Mouse (Mus musculus) bone marrow macrophage, adult 2 months (primary cell): ENCODE measurements around the gene Lrp4. TPM values are rescaled to one million over a fixed set of nuclear protein-coding genes. Genes with fewer than 3 reads are reported as not detected.
"Not testable (repeated sequence)": the region's sequence is repeated elsewhere in the genome, so short reads cannot be mapped to it uniquely, and the experiment has no call there.

Experiments used
- H3K27ac ChIP-seq: 2 replicates; pipeline ENCODE4 v1.5.1; 2012; ENCODE audit warnings: low read depth, low read length; ENCODE audit not compliant: insufficient read depth
- H3K4me1 ChIP-seq: 2 replicates; pipeline ENCODE4 v1.6.1; 2012; ENCODE audit warnings: low read length; ENCODE audit not compliant: control insufficient read depth, insufficient read depth
- H3K4me3 ChIP-seq: 2 replicates; pipeline ENCODE4 v1.5.1; 2012; ENCODE audit warnings: mild to moderate bottlenecking, low read length, moderate library complexity; ENCODE audit not compliant: insufficient read depth
- CTCF ChIP-seq: IDR thresholded peaks from 2 replicates; pipeline ENCODE4 v1.5.1; 2012; ENCODE audit warnings: low read depth, mild to moderate bottlenecking, low read length, moderate library complexity
- POLR2A ChIP-seq: IDR thresholded peaks from 2 replicates; pipeline ENCODE4 v1.6.1; 2012; ENCODE audit warnings: mild to moderate bottlenecking, low read depth, low read length, borderline replicate concordance
- polyA plus RNA-seq: library from polyadenylated mRNA; stranded (reverse); fragments of >200 nt; gene quantifications from 2 replicates; pipeline ENCODE4 v1.2.4, GENCODE M21; 2012; ENCODE audit not compliant: missing spikeins, insufficient read depth, insufficient read length

The Lrp4 gene
- polyA plus RNA-seq, 1 experiment, result 3.8 TPM

DNA sequence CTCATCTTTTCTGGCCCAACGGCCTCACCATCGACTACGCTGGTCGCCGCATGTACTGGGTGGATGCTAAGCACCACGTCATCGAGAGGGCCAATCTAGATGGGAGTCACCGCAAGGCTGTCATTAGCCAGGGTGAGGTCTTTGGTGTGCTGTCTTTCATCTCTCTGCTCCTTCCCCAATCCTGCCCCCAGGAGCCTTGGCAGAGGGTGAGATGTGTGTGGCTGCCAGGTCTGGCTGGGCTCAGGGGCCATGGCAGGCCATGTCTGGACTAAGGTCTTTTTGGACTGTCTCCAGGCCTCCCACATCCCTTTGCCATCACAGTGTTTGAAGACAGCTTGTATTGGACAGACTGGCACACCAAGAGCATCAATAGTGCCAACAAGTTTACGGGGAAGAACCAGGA, 23.1 kb downstream of the Lrp4 start:
- Histone ChIP-seq H3K4me1 (peaks cover 17% of the 10 kb centered on the region), H3K27ac (no peak overlapping the region), H3K4me3 (no peak overlapping the region)
- TF ChIP-seq POLR2A (no peak), CTCF (no peak)

- Histone ChIP-seq H3K27ac (no peak overlapping the region), H3K4me1 (peaks cover 21% of the 10 kb centered on the region), H3K4me3 (no peak overlapping the region)
- TF ChIP-seq POLR2A, result no peak
- TF ChIP-seq CTCF, result no peak
Observed at GRCm38 (mm10) chr2:91480805-91481514, 23.6 kb downstream of the Lrp4 start.

DNA sequence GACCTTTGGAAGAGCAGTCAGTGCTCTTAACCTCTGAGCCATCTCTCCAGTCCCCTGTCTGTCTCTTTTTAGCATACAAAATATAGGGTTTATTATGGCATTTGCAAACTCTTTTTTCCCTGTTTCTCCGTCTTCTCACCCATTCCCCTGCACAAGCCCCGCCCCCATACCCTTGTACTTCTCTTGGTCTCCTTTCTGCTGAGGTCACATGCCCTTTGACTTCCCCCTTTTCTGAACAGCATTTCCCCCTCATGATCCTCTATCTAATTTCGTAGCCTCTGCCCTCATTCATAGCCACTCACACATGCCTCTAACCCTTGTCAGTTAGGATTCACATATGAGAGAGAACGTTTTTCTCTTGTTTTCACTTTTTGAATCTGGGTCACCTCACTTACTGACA, 27.4 kb downstream of the Lrp4 start:
- peak overlapping the region; percentile 87 for H3K27ac ChIP-seq
- peaks cover 17% of the 10 kb centered on the region for H3K4me1 ChIP-seq
- no peak for TF ChIP-seq POLR2A
- TF ChIP-seq CTCF, result no peak
- no peak overlapping the region for H3K4me3 ChIP-seq

DNA sequence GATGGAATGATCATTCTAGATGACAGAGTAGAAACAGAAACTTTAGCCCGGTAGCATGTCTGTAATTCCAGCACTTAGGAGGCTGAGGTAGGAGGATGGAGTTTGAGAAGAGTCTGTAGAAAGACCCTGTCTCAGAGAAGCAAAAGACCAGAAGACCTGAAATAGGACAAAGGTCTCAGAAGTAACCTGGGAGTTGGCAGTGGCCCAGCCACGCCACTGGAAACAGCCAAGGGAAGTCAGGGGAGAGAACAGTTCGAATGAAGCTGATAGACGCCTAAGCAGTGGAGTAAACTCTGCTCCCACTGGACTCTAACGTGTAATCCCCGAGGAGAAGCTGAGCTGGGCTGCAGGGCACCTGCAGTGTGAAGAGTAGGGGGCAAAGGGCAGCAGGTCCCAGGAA, 27.9 kb downstream of the Lrp4 start:
- Histone ChIP-seq H3K4me1 (peaks cover 17% of the 10 kb centered on the region), H3K4me3 (peak overlapping the region; percentile 37), H3K27ac (peak overlapping the region; percentile 87)
- TF ChIP-seq POLR2A, result no peak
- TF ChIP-seq CTCF, result no peak

- H3K4me3 ChIP-seq, result not testable (repeated sequence)
Observed at GRCm38 (mm10) chr2:91487295-91487694, 30.0 kb downstream of the Lrp4 start.

GRCm38 (mm10) chr2:91492071-91492635, 34.8 kb downstream of the Lrp4 start:
- Histone ChIP-seq H3K27ac (no peak overlapping the region), H3K4me3 (no peak overlapping the region), H3K4me1 (no peaks in the 10 kb centered on the region)
- TF ChIP-seq CTCF (no peak), POLR2A (no peak)

More at GRCm38 (mm10) chr2:91487295-91487694, 30.0 kb downstream of the Lrp4 start:
- H3K4me1 ChIP-seq, result peaks cover 17% of the 10 kb centered on the region
- not testable (repeated sequence) for H3K27ac ChIP-seq

DNA sequence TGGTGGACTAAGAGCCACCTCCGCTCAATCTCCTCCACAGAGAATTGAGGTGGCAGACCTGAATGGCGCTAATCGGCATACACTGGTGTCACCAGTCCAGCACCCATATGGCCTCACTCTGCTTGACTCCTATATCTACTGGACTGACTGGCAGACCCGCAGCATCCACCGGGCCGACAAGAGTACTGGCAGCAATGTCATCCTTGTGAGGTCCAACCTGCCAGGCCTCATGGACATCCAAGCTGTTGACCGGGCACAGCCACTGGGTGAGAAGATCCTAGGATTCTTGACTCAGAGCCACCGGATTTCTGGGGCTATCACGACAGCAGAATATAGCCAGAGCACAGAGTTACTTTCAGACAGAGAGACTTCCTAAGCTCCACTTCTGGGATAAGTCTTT, 36.7 kb downstream of the Lrp4 start:
- peaks cover 10% of the 10 kb centered on the region for H3K4me1 ChIP-seq
- no peak overlapping the region for H3K4me3 ChIP-seq
- TF ChIP-seq CTCF, result no peak
- TF ChIP-seq POLR2A, result no peak
- H3K27ac ChIP-seq, result no peak overlapping the region

- peak overlapping the region; percentile 81 for H3K27ac ChIP-seq
- H3K4me1 ChIP-seq, result peaks cover 16% of the 10 kb centered on the region
- TF ChIP-seq CTCF (no peak), POLR2A (no peak)
- H3K4me3 ChIP-seq, result peak overlapping the region; percentile 67
Observed at GRCm38 (mm10) chr2:91498093-91498719, 40.9 kb downstream of the Lrp4 start.

DNA sequence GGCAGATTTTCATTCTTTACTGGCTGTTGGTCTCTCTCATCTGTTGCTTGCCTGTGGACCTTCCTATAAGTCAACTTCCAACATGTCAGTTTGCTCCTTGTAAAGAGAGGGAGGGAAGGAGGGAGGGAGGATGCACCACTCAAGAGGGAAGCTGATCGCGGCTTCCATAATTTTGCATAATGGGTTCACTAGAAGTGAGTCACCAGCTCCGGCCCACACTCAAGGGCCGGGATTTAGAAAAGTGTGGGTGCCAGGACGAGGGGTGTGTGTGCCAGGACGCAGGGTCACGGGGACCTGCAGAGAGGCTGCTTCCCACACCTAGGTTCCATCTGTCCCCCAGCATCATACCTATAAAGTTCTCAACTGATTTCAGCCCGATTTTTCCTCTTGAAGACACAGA, 50.8 kb downstream of the Lrp4 start:
- Histone ChIP-seq H3K4me3 (no peak overlapping the region), H3K27ac (no peak overlapping the region), H3K4me1 (peaks cover 8% of the 10 kb centered on the region)
- no peak for TF ChIP-seq POLR2A
- no peak for TF ChIP-seq CTCF

DNA sequence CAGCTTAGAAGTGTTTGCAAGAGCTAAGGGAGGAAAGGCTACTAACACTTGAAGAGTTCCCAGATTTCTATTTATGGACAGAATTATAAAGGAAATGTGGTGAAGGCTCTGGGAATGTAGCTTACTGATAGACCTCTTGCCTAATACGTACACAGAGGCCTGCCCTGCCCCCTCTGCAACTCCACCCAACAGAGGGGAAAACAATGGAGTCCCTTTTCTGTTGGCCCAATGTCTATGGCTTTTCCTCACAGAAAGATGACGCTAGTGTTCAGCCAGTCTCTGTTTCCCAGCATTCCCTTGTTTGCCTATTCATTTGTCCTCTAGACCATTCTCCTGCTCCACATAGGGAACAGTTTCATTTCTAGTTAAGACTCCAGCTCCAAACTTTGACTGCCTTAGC, 59.9 kb downstream of the Lrp4 start:
- H3K4me3 ChIP-seq, result no peak overlapping the region
- TF ChIP-seq CTCF (no peak), POLR2A (no peak)
- H3K27ac ChIP-seq, result peak overlapping the region; percentile 32
- H3K4me1 ChIP-seq, result peaks cover 11% of the 10 kb centered on the region
